Mouse (Mus musculus) hindbrain, embryonic 16.5 days (tissue): ENCODE measurements around the gene Smarcd3. TPM values are rescaled to one million over a fixed set of nuclear protein-coding genes. Genes with fewer than 3 reads are reported as not detected.

ENCODE experiments used
- ATAC-seq: fragments of 200-750 bp; cut with Nextera tagmentation; 2 replicates; pipeline ENCODE4 v1.8.0; 2017; ENCODE audit warnings: moderate TSS enrichment, moderate library complexity
- H3K27ac ChIP-seq: fragments of 300-500 bp; sonication (generic); 2 replicates; pipeline ENCODE4 v1.5.1; 2014; ENCODE audit warnings: low read depth, mild to moderate bottlenecking, control low read depth, low read length, moderate library complexity
- H3K27me3 ChIP-seq: fragments of 300-500 bp; sonication (generic); replicated peaks from 2 replicates; pipeline ENCODE4 v1.6.1; 2014; ENCODE audit warnings: low read length; ENCODE audit not compliant: control insufficient read depth, insufficient read depth
- H3K36me3 ChIP-seq: fragments of 300-500 bp; sonication (generic); 2 replicates; pipeline ENCODE4 v1.6.1; 2014; ENCODE audit warnings: mild to moderate bottlenecking, low read length, moderate library complexity, mixed read lengths; ENCODE audit not compliant: control insufficient read depth, insufficient read depth
- H3K4me1 ChIP-seq: fragments of 300-500 bp; sonication (generic); 2 replicates; pipeline ENCODE4 v1.6.1; 2014; ENCODE audit warnings: low read depth, low read length; ENCODE audit not compliant: control insufficient read depth, insufficient read depth
- H3K4me2 ChIP-seq: fragments of 300-500 bp; sonication (generic); 2 replicates; pipeline ENCODE4 v1.6.1; 2014; ENCODE audit warnings: mild to moderate bottlenecking, low read length, control low read depth, moderate library complexity
- H3K4me3 ChIP-seq: fragments of 300-500 bp; sonication (generic); 2 replicates; pipeline ENCODE4 v1.5.1; 2014; ENCODE audit warnings: mild to moderate bottlenecking, low read length, control low read depth, moderate library complexity
- H3K9ac ChIP-seq: fragments of 300-500 bp; sonication (generic); 2 replicates; pipeline ENCODE4 v1.6.1; 2014; ENCODE audit warnings: low read depth, mild to moderate bottlenecking, control low read depth, low read length, moderate library complexity
- H3K9me3 ChIP-seq: fragments of 300-500 bp; sonication (generic); 2 replicates; pipeline ENCODE4 v1.6.1; 2014; ENCODE audit warnings: mild to moderate bottlenecking, low read length, moderate library complexity; ENCODE audit not compliant: control insufficient read depth
- WGBS: fragments of 180-500 bp; shearing (Covaris S2); extraction: QIAGEN DNeasy Blood & Tissue Kit; methylation state at CpG from one replicate; pipeline ENCODE4 v1.1.7; 2014; 5-methylcytosine and 5-hydroxymethylcytosine counted together
- polyA plus RNA-seq: library from polyadenylated mRNA; unstranded; fragments of >200 nt; fragmentation: Nextera tagmentation; extraction: Ambion mirVana; gene quantifications from 2 replicates; pipeline ENCODE4 v1.2.1, GENCODE M21; 2015

Smarcd3 gene
- polyA plus RNA-seq, 1 experiment from 2014 or later = 133 TPM

GRCm38 (mm10) chr5:24649701-24650100 is 25.5 kb upstream of the Smarcd3 start:
- Histone ChIP-seq H3K9me3 (no peaks in the 10 kb centered on the region), H3K27me3 (no peaks in the 10 kb centered on the region), H3K4me1 (no peaks in the 10 kb centered on the region), H3K27ac (no peak overlapping the region), H3K36me3 (no peaks in the 10 kb centered on the region), H3K9ac (no peak overlapping the region), H3K4me3 (no peak overlapping the region), H3K4me2 (no peak overlapping the region)
- ATAC-seq = no peak
- WGBS = 80% methylated on average over 7 of the region's 7 CpGs

GRCm38 (mm10) chr5:24649231-24649630 is 25.0 kb upstream of the Smarcd3 start:
- no peak overlapping the region for H3K9ac ChIP-seq
- H3K4me2 ChIP-seq = no peak overlapping the region
- WGBS = 69% methylated on average over 4 of the region's 4 CpGs
- H3K36me3 ChIP-seq = no peaks in the 10 kb centered on the region
- H3K27ac ChIP-seq = no peak overlapping the region
- no peak for ATAC-seq
- H3K4me1 ChIP-seq = no peaks in the 10 kb centered on the region
- no peaks in the 10 kb centered on the region for H3K9me3 ChIP-seq
- no peak overlapping the region for H3K4me3 ChIP-seq
- H3K27me3 ChIP-seq = no peaks in the 10 kb centered on the region

- no peaks in the 10 kb centered on the region for H3K9me3 ChIP-seq
- H3K36me3 ChIP-seq = no peaks in the 10 kb centered on the region
- H3K4me1 ChIP-seq = no peaks in the 10 kb centered on the region
- H3K4me3 ChIP-seq = no peak overlapping the region
- 81% methylated on average over 1 of the region's 1 CpGs for WGBS
- ATAC-seq = no peak
- H3K9ac ChIP-seq = no peak overlapping the region
- no peaks in the 10 kb centered on the region for H3K27me3 ChIP-seq
- no peak overlapping the region for H3K27ac ChIP-seq
- H3K4me2 ChIP-seq = no peak overlapping the region
Measured at GRCm38 (mm10) chr5:24645454-24645853, 21.2 kb upstream of the Smarcd3 start.

GRCm38 (mm10) chr5:24639081-24639480 is 14.9 kb upstream of the Smarcd3 start:
- Histone ChIP-seq H3K4me1 (peaks cover 3% of the 10 kb centered on the region; the same call in 1 of the 2 replicates), H3K4me2 (no peak overlapping the region), H3K9me3 (no peaks in the 10 kb centered on the region), H3K27ac (no peak overlapping the region), H3K9ac (no peak overlapping the region), H3K27me3 (no peaks in the 10 kb centered on the region), H3K36me3 (no peaks in the 10 kb centered on the region), H3K4me3 (no peak overlapping the region)
- 56% methylated on average over 6 of the region's 6 CpGs for WGBS
- peak; percentile 69; the same call in 1 of the 2 replicates for ATAC-seq

GRCm38 (mm10) chr5:24638131-24638530 is 13.9 kb upstream of the Smarcd3 start:
- no peak overlapping the region for H3K4me3 ChIP-seq
- no peaks in the 10 kb centered on the region for H3K9me3 ChIP-seq
- H3K4me1 ChIP-seq = peaks cover 3% of the 10 kb centered on the region; the same call in 1 of the 2 replicates
- H3K27ac ChIP-seq = no peak overlapping the region
- no peak for ATAC-seq
- H3K9ac ChIP-seq = no peak overlapping the region
- H3K27me3 ChIP-seq = no peaks in the 10 kb centered on the region
- H3K36me3 ChIP-seq = no peaks in the 10 kb centered on the region
- WGBS = 56% methylated on average over 6 of the region's 6 CpGs
- H3K4me2 ChIP-seq = no peak overlapping the region

GRCm38 (mm10) chr5:24636987-24637386 is 12.8 kb upstream of the Smarcd3 start:
- H3K27ac ChIP-seq = no peak overlapping the region
- H3K4me2 ChIP-seq = no peak overlapping the region
- 79% methylated on average over 4 of the region's 4 CpGs for WGBS
- H3K4me3 ChIP-seq = no peak overlapping the region
- ATAC-seq = no peak
- H3K36me3 ChIP-seq = no peaks in the 10 kb centered on the region
- H3K4me1 ChIP-seq = peaks cover 3% of the 10 kb centered on the region; the same call in 1 of the 2 replicates
- no peak overlapping the region for H3K9ac ChIP-seq
- H3K9me3 ChIP-seq = no peaks in the 10 kb centered on the region
- no peaks in the 10 kb centered on the region for H3K27me3 ChIP-seq

- Histone ChIP-seq H3K9me3 (no peaks in the 10 kb centered on the region), H3K27ac (no peak overlapping the region), H3K36me3 (no peaks in the 10 kb centered on the region), H3K27me3 (no peaks in the 10 kb centered on the region), H3K9ac (no peak overlapping the region), H3K4me1 (peaks cover 3% of the 10 kb centered on the region; the same call in 1 of the 2 replicates), H3K4me2 (no peak overlapping the region), H3K4me3 (no peak overlapping the region)
- ATAC-seq = peak; percentile 59
- 48% methylated on average over 6 of the region's 6 CpGs for WGBS
Measured at GRCm38 (mm10) chr5:24635526-24636141, 11.4 kb upstream of the Smarcd3 start.

GRCm38 (mm10) chr5:24635093-24635492 is 10.9 kb upstream of the Smarcd3 start:
- Histone ChIP-seq H3K27me3 (no peaks in the 10 kb centered on the region), H3K4me2 (no peak overlapping the region), H3K27ac (no peak overlapping the region), H3K4me1 (peaks cover 3% of the 10 kb centered on the region; the same call in 1 of the 2 replicates), H3K9me3 (no peaks in the 10 kb centered on the region), H3K36me3 (no peaks in the 10 kb centered on the region), H3K4me3 (no peak overlapping the region), H3K9ac (no peak overlapping the region)
- 53% methylated on average over 1 of the region's 1 CpGs for WGBS
- ATAC-seq = no peak

GRCm38 (mm10) chr5:24629712-24630111 is 5.5 kb upstream of the Smarcd3 start:
- Histone ChIP-seq H3K36me3 (no peaks in the 10 kb centered on the region), H3K4me2 (no peak overlapping the region), H3K9me3 (no peaks in the 10 kb centered on the region), H3K27me3 (no peaks in the 10 kb centered on the region), H3K27ac (no peak overlapping the region), H3K4me3 (no peak overlapping the region), H3K4me1 (peaks cover 3% of the 10 kb centered on the region), H3K9ac (no peak overlapping the region)
- no peak for ATAC-seq
- 76% methylated on average over 3 of the region's 3 CpGs for WGBS
